Mouse (Mus musculus) liver, embryonic 12.5 days (tissue): ENCODE measurements at regions not wholly inside any gene's neighbourhood (a gene's known extent, or its start where the extent isn't known, plus 50 kb on each side); places are given as distances from the start of the nearest gene placed in this dataset.

Experiments used
- ATAC-seq: fragments of 200-750 bp; cut with Nextera tagmentation; 2 replicates; pipeline ENCODE4 v1.8.0; 2017; ENCODE audit warnings: moderate number of reproducible peaks, mild to moderate bottlenecking, moderate library complexity
- H3K27ac ChIP-seq: fragments of 300-500 bp; sonication (generic); 2 replicates; pipeline ENCODE4 v1.5.1; 2016; ENCODE audit warnings: mild to moderate bottlenecking
- H3K27me3 ChIP-seq: fragments of 300-500 bp; sonication (generic); replicated peaks from 2 replicates; pipeline ENCODE4 v1.6.1; 2016; ENCODE audit warnings: mild to moderate bottlenecking, moderate library complexity
- H3K36me3 ChIP-seq: fragments of 300-500 bp; sonication (generic); 2 replicates; pipeline ENCODE4 v1.6.1; 2016; ENCODE audit warnings: mild to moderate bottlenecking, moderate library complexity
- H3K4me1 ChIP-seq: fragments of 300-500 bp; sonication (generic); 2 replicates; pipeline ENCODE4 v1.6.1; 2016
- H3K4me2 ChIP-seq: fragments of 300-500 bp; sonication (generic); 2 replicates; pipeline ENCODE4 v1.6.1; 2016; ENCODE audit warnings: mild to moderate bottlenecking, moderate library complexity
- H3K4me3 ChIP-seq: fragments of 300-500 bp; sonication (generic); 2 replicates; pipeline ENCODE4 v1.5.1; 2016; ENCODE audit warnings: mild to moderate bottlenecking, moderate library complexity
- H3K9ac ChIP-seq: fragments of 300-500 bp; sonication (generic); 2 replicates; pipeline ENCODE4 v1.6.1; 2016; ENCODE audit warnings: mild to moderate bottlenecking, moderate library complexity
- H3K9me3 ChIP-seq: fragments of 300-500 bp; sonication (generic); replicated peaks from 2 replicates; pipeline ENCODE4 v1.6.1; 2016; ENCODE audit warnings: mild to moderate bottlenecking, moderate library complexity
- WGBS: fragments of 180-500 bp; shearing (Covaris S2); methylation state at CpG from one replicate; pipeline ENCODE4 v1.1.7; 2016; ENCODE audit not compliant: insufficient replicate concordance; 5-methylcytosine and 5-hydroxymethylcytosine counted together

GRCm38 (mm10) chr8:10901954-10902353, 106.3 kb downstream of the Irs2 start:
- H3K9me3 ChIP-seq: no peaks in the 10 kb centered on the region
- ATAC-seq: no peak
- no peak overlapping the region for H3K9ac ChIP-seq
- no peak overlapping the region for H3K4me3 ChIP-seq
- H3K36me3 ChIP-seq: no peaks in the 10 kb centered on the region
- H3K4me2 ChIP-seq: no peak overlapping the region
- H3K4me1 ChIP-seq: peaks cover 24% of the 10 kb centered on the region
- 86% methylated on average over 4 of the region's 4 CpGs for WGBS
- H3K27me3 ChIP-seq: peaks cover 43% of the 10 kb centered on the region
- H3K27ac ChIP-seq: no peak overlapping the region

GRCm38 (mm10) chr8:10901014-10901413, 107.2 kb downstream of the Irs2 start:
- peak overlapping the region; percentile 32 for H3K4me2 ChIP-seq
- H3K4me1 ChIP-seq: peaks cover 24% of the 10 kb centered on the region
- no peak overlapping the region for H3K9ac ChIP-seq
- 14% methylated on average over 3 of the region's 3 CpGs for WGBS
- no peak overlapping the region for H3K4me3 ChIP-seq
- peak; percentile 80 for ATAC-seq
- no peaks in the 10 kb centered on the region for H3K36me3 ChIP-seq
- no peak overlapping the region for H3K27ac ChIP-seq
- no peaks in the 10 kb centered on the region for H3K9me3 ChIP-seq
- H3K27me3 ChIP-seq: peaks cover 38% of the 10 kb centered on the region

- H3K27me3 ChIP-seq: peaks cover 36% of the 10 kb centered on the region
- no peak overlapping the region for H3K4me3 ChIP-seq
- 0 out of 2 replicates have a peak overlapping the region, but pooled peaks have one; percentile 30 for H3K27ac ChIP-seq
- peak overlapping the region; percentile 33 for H3K4me2 ChIP-seq
- no peaks in the 10 kb centered on the region for H3K9me3 ChIP-seq
- peaks cover 24% of the 10 kb centered on the region for H3K4me1 ChIP-seq
- 16% methylated on average over 17 of the region's 17 CpGs for WGBS
- no peaks in the 10 kb centered on the region for H3K36me3 ChIP-seq
- no peak overlapping the region for H3K9ac ChIP-seq
- ATAC-seq: peak; percentile 20; the same call in 1 of the 2 replicates
Observed at GRCm38 (mm10) chr8:10899581-10900155, 108.6 kb downstream of the Irs2 start.

- Histone ChIP-seq H3K4me1 (peaks cover 24% of the 10 kb centered on the region), H3K9me3 (no peaks in the 10 kb centered on the region), H3K27ac (no peak overlapping the region), H3K4me3 (no peak overlapping the region), H3K4me2 (peak overlapping the region; percentile 33), H3K36me3 (no peaks in the 10 kb centered on the region), H3K9ac (no peak overlapping the region), H3K27me3 (peaks cover 28% of the 10 kb centered on the region)
- ATAC-seq: peak; percentile 18; the same call in 1 of the 2 replicates
- 43% methylated on average over 16 of the region's 16 CpGs for WGBS
Observed at GRCm38 (mm10) chr8:10898562-10899527, 109.4 kb downstream of the Irs2 start.

GRCm38 (mm10) chr8:10897573-10897972, 110.7 kb downstream of the Irs2 start:
- WGBS: 69% methylated on average over 7 of the region's 7 CpGs
- Histone ChIP-seq H3K4me2 (no peak overlapping the region), H3K4me1 (peaks cover 24% of the 10 kb centered on the region), H3K4me3 (no peak overlapping the region), H3K27ac (no peak overlapping the region), H3K9me3 (no peaks in the 10 kb centered on the region), H3K36me3 (no peaks in the 10 kb centered on the region), H3K9ac (no peak overlapping the region), H3K27me3 (peaks cover 39% of the 10 kb centered on the region)
- no peak for ATAC-seq

- Histone ChIP-seq H3K36me3 (no peaks in the 10 kb centered on the region), H3K9ac (no peak overlapping the region), H3K4me3 (no peak overlapping the region), H3K9me3 (no peaks in the 10 kb centered on the region), H3K27me3 (peaks cover 45% of the 10 kb centered on the region), H3K4me1 (peaks cover 15% of the 10 kb centered on the region), H3K27ac (no peak overlapping the region), H3K4me2 (no peak overlapping the region)
- WGBS: 57% methylated on average over 2 of the region's 2 CpGs
- no peak for ATAC-seq
Observed at GRCm38 (mm10) chr8:10895178-10895577, 113.1 kb downstream of the Irs2 start.

GRCm38 (mm10) chr8:10894306-10894705, 114.0 kb downstream of the Irs2 start:
- ATAC-seq: no peak

GRCm38 (mm10) chr8:10893709-10894108, 114.5 kb downstream of the Irs2 start:
- H3K4me2 ChIP-seq: no peak overlapping the region
- H3K27ac ChIP-seq: no peak overlapping the region
- H3K4me3 ChIP-seq: no peak overlapping the region
- no peaks in the 10 kb centered on the region for H3K9me3 ChIP-seq
- no peak for ATAC-seq
- H3K4me1 ChIP-seq: peaks cover 4% of the 10 kb centered on the region; the same call in 1 of the 2 replicates
- peaks cover 31% of the 10 kb centered on the region for H3K27me3 ChIP-seq
- WGBS: 27% methylated on average over 5 of the region's 5 CpGs
- no peaks in the 10 kb centered on the region for H3K36me3 ChIP-seq
- no peak overlapping the region for H3K9ac ChIP-seq

More at GRCm38 (mm10) chr8:10894306-10894705, 114.0 kb downstream of the Irs2 start:
- Histone ChIP-seq H3K9ac (no peak overlapping the region), H3K4me1 (peaks cover 7% of the 10 kb centered on the region; the same call in 1 of the 2 replicates), H3K4me3 (no peak overlapping the region), H3K27me3 (peaks cover 36% of the 10 kb centered on the region), H3K9me3 (no peaks in the 10 kb centered on the region), H3K36me3 (no peaks in the 10 kb centered on the region), H3K4me2 (no peak overlapping the region), H3K27ac (no peak overlapping the region)
- WGBS: 64% methylated on average over 5 of the region's 5 CpGs

- WGBS: 76% methylated on average over 2 of the region's 2 CpGs
- no peak for ATAC-seq
- Histone ChIP-seq H3K9me3 (no peaks in the 10 kb centered on the region), H3K36me3 (no peaks in the 10 kb centered on the region), H3K27ac (no peak overlapping the region), H3K9ac (no peak overlapping the region), H3K4me3 (no peak overlapping the region), H3K4me2 (no peak overlapping the region), H3K27me3 (peaks cover 24% of the 10 kb centered on the region; the same call in 1 of the 2 replicates), H3K4me1 (peaks cover 4% of the 10 kb centered on the region; the same call in 1 of the 2 replicates)
Observed at GRCm38 (mm10) chr8:10891906-10892305, 116.4 kb downstream of the Irs2 start.

- Histone ChIP-seq H3K9ac (no peak overlapping the region), H3K9me3 (no peaks in the 10 kb centered on the region), H3K36me3 (no peaks in the 10 kb centered on the region), H3K4me3 (no peak overlapping the region), H3K27me3 (peaks cover 22% of the 10 kb centered on the region; the same call in 1 of the 2 replicates), H3K4me1 (peaks cover 4% of the 10 kb centered on the region; the same call in 1 of the 2 replicates), H3K4me2 (no peak overlapping the region), H3K27ac (no peak overlapping the region)
- ATAC-seq: no peak
- 72% methylated on average over 5 of the region's 5 CpGs for WGBS
Observed at GRCm38 (mm10) chr8:10891440-10891839, 116.8 kb downstream of the Irs2 start.

GRCm38 (mm10) chr8:10885452-10885851, 122.8 kb downstream of the Irs2 start:
- WGBS: 73% methylated on average over 3 of the region's 3 CpGs
- ATAC-seq: no peak
- H3K27me3 ChIP-seq: peaks cover 9% of the 10 kb centered on the region
- H3K4me1 ChIP-seq: no peaks in the 10 kb centered on the region
- no peaks in the 10 kb centered on the region for H3K36me3 ChIP-seq
- H3K9ac ChIP-seq: no peak overlapping the region
- no peaks in the 10 kb centered on the region for H3K9me3 ChIP-seq
- no peak overlapping the region for H3K4me3 ChIP-seq
- no peak overlapping the region for H3K27ac ChIP-seq
- no peak overlapping the region for H3K4me2 ChIP-seq

- no peak for ATAC-seq
- no peak overlapping the region for H3K4me3 ChIP-seq
- no peaks in the 10 kb centered on the region for H3K9me3 ChIP-seq
- WGBS: 56% methylated on average over 7 of the region's 7 CpGs
- peaks cover 23% of the 10 kb centered on the region for H3K27me3 ChIP-seq
- no peak overlapping the region for H3K4me2 ChIP-seq
- H3K36me3 ChIP-seq: no peaks in the 10 kb centered on the region
- H3K4me1 ChIP-seq: no peaks in the 10 kb centered on the region
- H3K9ac ChIP-seq: no peak overlapping the region
- H3K27ac ChIP-seq: no peak overlapping the region
Observed at GRCm38 (mm10) chr8:10883418-10883817, 124.8 kb downstream of the Irs2 start.
